Mouse (Mus musculus): ENCODE results near the gene Adipor2. TPM values are rescaled to one million over a fixed set of nuclear protein-coding genes. Genes with fewer than 3 reads are reported as not detected.
"Not testable (repeated sequence)": the region's sequence is repeated elsewhere in the genome, so short reads cannot be mapped to it uniquely, and the experiment has no call there.

Adipor2 gene
- polyA plus RNA-seq, 1 experiment, result 32.5 TPM

- DNase-seq (ENCODE audit: extremely low spot score in 1 of 2, low spot score in 1 of 2), result no peak
Observed at GRCm38 (mm10) chr6:119395421-119396308, 21.8 kb downstream of the Adipor2 start.

- DNase-seq (ENCODE audit: extremely low spot score in 1 of 2, low spot score in 1 of 2), result no peak
Observed at GRCm38 (mm10) chr6:119392836-119393235, 24.7 kb downstream of the Adipor2 start.

DNA sequence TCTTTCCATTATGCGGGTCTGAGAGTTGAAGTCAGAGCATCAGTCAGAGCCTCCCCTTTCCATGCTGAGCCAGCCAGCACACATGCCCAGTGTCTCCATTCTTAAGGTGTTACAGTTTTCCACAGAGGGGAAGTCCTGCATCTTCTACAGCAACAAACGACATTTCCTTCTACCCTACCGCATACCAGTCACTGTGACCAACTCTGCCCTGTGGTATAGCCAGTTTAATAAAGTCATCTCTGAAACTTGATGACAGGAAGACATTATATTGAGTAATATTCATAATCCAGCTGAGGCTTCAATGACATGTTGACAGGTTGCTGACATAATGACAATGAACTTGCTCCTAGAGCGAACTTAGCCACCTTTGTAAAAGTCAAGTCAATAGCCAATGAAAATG lies 26.8 kb downstream of the Adipor2 start:
- no peak for DNase-seq (ENCODE audit: extremely low spot score in 1 of 2, low spot score in 1 of 2)

DNA sequence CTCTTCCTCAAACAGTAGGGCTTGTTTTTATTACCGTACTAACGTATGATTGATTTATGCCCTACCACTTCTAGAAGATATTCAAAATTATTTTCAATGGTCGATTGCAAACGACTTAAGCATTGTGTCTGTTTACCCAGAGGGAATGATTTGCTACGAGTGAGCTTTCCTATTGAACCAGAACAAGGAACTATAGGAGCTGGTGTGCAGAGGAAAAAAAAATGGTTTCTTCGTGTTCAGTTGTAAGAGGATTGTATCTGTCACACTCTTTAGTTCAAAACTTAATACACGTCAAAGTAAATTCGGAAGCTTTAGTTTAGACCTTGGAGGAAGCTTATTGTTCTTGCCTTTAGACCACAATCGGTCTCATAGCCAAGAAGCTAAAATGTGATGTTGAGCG lies 28.4 kb downstream of the Adipor2 start:
- no peak for DNase-seq (ENCODE audit: extremely low spot score in 1 of 2, low spot score in 1 of 2)

GRCm38 (mm10) chr6:119388650-119389012 lies 28.9 kb downstream of the Adipor2 start:
- DNase-seq (ENCODE audit: extremely low spot score in 1 of 2, low spot score in 1 of 2), result peak; percentile 94 to 96

DNA sequence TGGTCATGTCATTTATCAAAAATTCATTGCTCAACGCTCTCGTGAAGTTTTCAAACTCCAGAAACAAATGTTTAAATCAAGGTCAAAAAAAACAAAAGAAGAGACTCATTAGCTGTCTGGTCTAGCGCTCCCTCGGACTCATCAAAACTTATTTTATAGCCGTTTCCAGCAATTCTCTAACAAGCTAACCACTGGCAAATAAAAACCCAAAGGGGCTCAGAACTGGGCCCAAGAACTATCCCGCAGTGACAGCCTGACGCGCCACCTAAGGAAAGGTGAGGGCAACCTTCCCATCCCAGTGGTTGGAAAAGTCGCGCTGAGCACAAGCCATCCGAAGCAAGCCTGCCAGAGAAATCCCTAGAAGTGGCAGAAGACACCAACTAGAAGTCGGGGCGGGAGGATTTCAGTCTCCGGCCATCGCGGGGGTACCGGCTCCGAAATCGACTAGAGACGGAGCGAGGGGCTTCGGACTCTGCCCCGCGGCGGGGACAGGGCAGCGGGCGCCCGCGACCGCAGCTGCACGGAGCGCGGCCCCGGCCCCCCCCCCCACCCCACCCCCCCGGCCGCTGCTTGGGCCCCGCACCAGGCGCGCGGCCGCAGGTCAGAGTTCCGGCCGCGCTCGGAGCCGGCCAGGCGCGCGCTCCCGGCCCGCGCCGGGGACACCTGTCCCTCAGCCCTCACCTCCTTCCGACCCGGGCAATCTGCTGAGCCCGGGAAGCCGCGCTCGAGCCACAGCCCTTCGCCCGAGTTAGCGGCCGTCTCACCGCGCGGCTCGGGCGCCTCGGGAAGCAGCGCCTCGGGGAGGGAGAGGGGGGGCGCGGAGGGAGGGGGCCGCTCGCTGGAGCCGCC lies 29.5 kb downstream of the Adipor2 start:
- peak in 1 of 2 experiments; percentile 32 for DNase-seq (ENCODE audit: extremely low spot score in 1 of 2, low spot score in 1 of 2)

DNA sequence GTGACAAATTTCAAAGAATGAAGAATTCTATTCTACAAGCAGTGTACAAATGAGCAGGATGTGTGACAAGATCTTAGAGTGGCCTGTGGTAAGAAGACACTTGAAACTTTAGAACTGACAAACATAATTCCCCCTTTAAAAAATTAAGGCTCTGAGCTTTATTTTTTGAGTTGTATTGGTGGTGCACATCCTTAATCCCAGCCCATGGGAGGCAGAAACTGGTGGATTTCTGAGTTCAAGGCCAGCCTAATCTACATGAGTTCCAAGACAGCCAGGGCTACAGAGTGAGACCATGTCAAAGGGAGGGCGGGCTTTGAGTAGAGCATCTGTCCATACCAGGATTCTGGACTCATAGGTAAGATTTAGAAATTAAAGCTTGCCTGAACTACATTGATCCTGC lies 30.7 kb downstream of the Adipor2 start:
- DNase-seq (ENCODE audit: extremely low spot score in 1 of 2, low spot score in 1 of 2), result no peak

DNA sequence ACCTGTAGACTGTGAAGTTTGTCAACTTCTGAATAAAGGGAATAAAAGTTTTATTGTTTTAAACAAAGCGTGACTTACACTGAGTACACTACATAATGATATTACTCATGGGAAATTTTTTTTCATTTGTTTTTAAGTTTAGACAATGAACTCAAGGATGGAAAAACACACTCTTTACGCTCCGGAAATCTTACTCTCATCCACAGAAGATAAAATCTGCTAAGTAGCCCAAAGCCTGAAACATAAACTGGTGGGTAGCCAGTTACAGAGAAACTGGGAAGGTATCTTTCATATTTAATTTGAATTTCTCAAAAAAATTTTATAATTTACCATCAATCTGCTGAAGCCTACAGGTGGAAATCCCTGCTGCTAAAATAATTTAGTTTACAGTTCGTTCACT lies 31.1 kb downstream of the Adipor2 start:
- no peak for DNase-seq (ENCODE audit: extremely low spot score in 1 of 2, low spot score in 1 of 2)

GRCm38 (mm10) chr6:119385668-119386067 lies 31.8 kb downstream of the Adipor2 start:
- DNase-seq (ENCODE audit: extremely low spot score in 1 of 2, low spot score in 1 of 2), result no peak

DNA sequence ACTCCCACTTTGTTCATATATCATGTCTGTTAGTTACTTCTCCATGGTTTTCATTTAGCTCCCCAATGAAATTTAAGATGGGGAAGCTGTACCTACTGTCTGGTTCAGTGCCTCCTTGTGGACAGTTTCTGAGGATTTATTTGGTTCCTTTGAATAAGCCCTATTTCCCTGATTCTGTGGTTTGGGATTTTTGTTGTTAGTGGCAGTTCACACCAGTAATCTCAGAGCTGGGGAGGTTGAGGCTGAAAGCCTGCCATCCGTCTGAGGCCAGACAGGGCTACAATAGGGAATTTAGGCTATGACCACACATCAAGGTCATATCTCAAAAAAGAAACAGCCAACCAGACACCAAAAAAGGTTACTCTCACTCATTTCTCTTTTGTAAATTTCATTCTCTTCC lies 38.9 kb downstream of the Adipor2 start:
- DNase-seq (ENCODE audit: extremely low spot score in 1 of 2, low spot score in 1 of 2), result no peak

DNA sequence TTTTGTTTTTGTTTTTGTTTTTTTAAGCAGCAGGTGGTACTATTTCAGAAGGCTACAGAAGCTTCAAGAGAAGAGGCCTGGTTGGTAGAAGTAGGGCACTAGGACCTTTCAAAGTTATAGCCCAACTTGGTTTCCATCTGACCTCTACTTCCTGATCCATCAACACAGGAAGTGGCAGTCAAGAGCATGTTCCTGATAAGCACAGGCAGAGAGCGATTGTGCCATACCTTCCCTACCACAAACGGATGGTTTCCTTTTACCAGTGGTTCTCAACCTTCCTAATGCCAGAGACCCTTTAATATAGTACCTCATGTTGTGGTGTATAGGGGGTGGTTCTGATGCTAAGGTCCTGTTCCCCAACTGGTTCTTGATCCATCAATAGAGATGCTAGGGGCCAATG lies 39.9 kb downstream of the Adipor2 start:
- no peak for DNase-seq (ENCODE audit: extremely low spot score in 1 of 2, low spot score in 1 of 2)

- no peak for DNase-seq (ENCODE audit: extremely low spot score in 1 of 2, low spot score in 1 of 2)
Observed at GRCm38 (mm10) chr6:119375035-119375434, 42.5 kb downstream of the Adipor2 start.

DNA sequence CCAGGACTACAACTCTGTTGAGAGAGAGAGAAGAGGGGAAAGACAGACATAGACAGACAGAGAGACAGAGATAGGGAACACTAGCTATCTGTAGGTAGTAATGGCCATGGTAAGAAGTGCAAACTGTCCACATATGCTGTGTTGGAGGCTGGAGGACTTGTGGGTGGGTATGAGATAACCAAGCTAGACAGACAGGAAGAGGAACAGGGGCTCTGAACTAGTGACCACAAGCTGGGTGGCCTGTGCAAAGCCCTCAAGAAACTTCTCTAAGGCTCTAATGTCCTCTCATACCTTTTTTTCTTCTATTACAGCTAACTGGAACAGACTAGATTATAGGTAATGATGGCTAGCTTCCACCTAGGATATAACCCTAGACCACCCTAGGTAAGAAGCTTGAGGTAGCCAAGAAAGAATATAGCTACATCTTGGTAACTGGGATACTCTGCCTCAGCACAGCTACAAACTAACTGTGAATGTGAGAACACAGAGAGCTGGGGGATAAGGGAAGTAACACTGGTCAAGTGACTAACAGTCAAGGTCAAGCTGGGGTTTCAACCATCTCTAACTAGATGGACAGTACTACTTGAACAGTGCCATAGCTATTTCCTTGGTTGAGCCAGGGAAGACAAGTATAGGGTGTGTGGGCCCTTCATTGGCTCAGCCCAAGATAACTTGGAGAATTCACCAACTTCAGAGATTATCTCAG lies 44.4 kb downstream of the Adipor2 start:
- DNase-seq (ENCODE audit: extremely low spot score in 1 of 2, low spot score in 1 of 2), result no peak

GRCm38 (mm10) chr6:119372237-119372636 lies 45.3 kb downstream of the Adipor2 start:
- no peak for DNase-seq (ENCODE audit: extremely low spot score in 1 of 2, low spot score in 1 of 2)

DNA sequence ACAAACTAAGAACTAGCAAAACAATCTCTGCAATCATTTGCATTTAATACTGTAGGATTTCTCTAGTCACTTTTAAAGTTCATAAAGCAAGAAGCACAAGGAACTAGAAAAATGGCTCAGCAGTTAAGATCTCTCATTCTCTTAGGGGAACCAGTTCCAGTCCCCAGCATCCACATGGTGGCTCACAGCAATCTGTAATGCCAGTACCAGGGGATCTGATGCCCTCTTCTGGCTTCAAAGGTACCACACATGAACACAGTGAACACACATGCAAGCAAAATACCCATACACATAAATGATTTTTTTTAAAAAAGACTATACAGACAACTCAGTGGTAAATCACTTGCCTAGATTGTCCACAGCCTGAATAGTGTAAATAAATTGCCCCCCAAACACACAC lies 45.9 kb downstream of the Adipor2 start:
- no peak for DNase-seq (ENCODE audit: extremely low spot score in 1 of 2, low spot score in 1 of 2)

GRCm38 (mm10) chr6:119367382-119367781 lies 50.1 kb downstream of the Adipor2 start:
- DNase-seq (ENCODE audit: extremely low spot score in 1 of 2, low spot score in 1 of 2), result no peak

GRCm38 (mm10) chr6:119366800-119367199 lies 50.7 kb downstream of the Adipor2 start:
- DNase-seq (ENCODE audit: extremely low spot score in 1 of 2, low spot score in 1 of 2), result not testable (repeated sequence)

DNA sequence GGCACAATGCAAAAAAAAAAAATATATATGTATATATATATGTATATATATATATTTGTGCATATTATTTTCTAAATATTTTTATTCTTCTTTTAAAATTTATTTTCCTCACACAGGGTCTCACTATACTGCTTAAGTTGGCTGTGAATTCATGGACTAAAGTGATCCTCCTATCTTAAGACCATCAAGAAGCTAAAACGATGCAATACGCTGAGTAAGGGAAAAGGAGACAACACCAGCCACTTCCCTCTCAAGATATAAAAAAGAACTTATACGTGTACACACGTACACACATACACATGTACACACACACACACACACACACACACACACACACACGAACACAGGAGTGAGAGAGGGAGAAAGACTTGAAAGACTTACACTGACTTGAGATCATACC lies 53.9 kb downstream of the Adipor2 start:
- DNase-seq (ENCODE audit: extremely low spot score in 1 of 2, low spot score in 1 of 2), result no peak

- no peak for DNase-seq (ENCODE audit: extremely low spot score in 1 of 2, low spot score in 1 of 2)
Observed at GRCm38 (mm10) chr6:119360925-119361702, 56.4 kb downstream of the Adipor2 start.

DNA sequence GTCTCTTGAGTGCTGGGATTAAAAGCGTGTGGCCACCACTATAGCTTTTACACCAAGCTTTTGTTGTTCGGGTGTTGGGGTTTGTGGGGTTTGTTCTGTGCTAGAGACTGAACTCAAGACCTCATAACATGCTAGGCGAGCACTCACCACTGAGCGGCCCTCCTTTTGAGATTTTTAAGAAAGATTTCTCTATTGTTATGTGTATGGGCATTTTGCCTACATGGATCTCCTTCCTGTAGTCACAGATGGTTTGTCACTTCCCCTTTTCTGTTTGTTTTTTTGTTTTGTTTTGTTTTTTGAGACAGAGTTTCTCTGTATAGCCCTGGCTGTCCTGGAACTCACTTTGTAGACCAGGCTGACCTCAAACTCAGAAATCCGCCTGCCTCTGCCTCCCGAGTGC lies 57.3 kb downstream of the Adipor2 start:
- DNase-seq (ENCODE audit: extremely low spot score in 1 of 2, low spot score in 1 of 2), result not testable (repeated sequence)
